Mouse (Mus musculus) lung, postnatal 0 days (tissue): ENCODE measurements around the gene Mylpf.

ENCODE experiments used
- CTCF ChIP-seq: IDR thresholded peaks from 2 replicates; pipeline ENCODE4 v1.5.1; 2016; ENCODE audit warnings: antibody characterized with exemption, mild to moderate bottlenecking
- EP300 ChIP-seq: IDR thresholded peaks from 2 replicates; pipeline ENCODE4 v1.6.1; 2016; ENCODE audit warnings: antibody characterized with exemption, mild to moderate bottlenecking, control low read depth

- TF ChIP-seq CTCF, result peak; percentile 53
- TF ChIP-seq EP300, result peak; percentile 94
Observed at GRCm38 (mm10) chr7:127195544-127196295, 13.0 kb upstream of the Mylpf start, which contains the start of gene Cd2bp2.
